Mouse (Mus musculus): ENCODE measurements around the gene Kif22.
"Not testable (repeated sequence)": the region's sequence is repeated elsewhere in the genome, so short reads cannot be mapped to it uniquely, and the experiment has no call there.

Gene Kif22

DNA sequence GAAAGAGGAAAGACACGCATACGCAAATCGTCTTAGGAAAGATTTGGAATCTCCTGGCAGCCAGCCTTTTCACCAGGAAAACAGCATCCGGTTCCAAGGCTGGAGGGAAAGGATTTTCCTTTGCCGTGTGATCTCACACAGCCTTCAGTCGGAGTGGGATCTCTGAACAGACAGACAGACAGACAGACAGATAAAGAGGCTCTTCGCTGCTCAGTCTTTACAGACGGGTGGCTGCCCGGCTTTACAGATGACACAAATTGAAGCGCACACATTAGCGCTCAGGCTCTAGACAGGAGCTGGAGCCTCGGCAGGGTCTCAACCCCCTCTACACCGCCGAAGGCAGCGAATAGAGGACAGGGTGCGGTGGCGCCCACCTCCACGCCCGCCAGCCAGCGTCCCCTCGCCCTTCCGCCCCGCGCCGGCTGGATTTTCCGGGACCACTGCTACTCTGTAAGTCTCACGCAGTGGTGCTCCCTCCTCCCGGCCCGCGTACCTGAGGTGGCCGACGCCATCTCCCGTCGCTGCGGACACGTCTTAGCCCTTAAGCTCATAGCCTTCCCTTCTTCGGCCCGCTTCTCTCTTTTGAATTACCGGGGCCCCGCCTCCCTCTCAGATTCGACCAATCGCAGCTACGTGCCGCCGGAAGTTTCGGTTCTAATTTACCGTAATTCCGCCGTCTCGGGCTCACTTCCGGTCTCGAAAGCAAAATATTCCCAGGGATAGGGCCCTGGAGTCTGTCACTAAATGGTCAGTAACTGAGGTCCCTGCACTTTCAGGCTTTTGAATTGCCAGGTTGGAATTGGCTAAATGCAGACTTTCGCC lies at the start of gene Kif22:
Gene Kif22, minus strand, starts transcription at position 621 of the 822 bp plus-strand sequence.
- peak; percentile 82 for DNase-seq

DNA sequence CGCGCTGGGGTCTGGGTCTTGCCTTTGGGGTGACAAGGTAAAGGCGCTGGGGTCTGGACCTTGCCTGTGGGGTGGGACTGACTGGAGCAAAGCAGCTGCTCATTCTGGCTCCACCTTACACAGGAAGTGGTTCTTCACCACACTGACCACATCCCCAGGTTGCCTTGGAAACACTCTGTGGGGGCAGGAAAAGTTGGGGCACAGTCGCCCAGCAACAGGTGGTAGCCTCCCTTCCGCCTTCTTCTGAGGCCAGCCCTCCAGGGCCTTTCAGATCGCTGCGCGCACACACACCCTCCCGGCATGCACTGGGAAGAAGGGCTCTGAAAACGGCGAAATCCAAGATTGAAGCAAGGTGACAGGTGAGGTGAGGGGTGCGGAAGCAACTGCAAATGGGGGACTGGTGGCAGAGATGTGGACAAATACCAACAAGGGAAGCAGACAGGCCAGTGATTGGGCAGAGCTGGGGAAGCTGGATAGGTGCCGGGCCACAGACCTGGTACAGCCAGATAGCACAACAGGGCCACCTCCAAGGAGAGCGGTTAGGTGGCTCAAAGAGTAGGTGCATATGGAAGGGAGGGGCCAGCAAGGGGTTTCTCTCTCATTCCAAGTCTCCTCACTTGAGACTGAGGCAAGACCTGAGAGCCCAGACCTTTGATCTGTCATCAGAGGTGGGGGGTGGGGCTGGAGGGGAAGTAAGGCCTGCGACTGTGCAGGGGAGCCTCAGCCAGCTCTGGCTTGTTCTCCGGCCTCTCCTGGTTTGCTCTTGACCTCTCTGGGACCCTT lies 49.0 kb upstream of the Kif22 start, which contains the start of gene AI467606:
Gene AI467606, plus strand, starts transcription at position 246 of the 783 bp plus-strand sequence.
- DNase-seq = peak; percentile 65

DNA sequence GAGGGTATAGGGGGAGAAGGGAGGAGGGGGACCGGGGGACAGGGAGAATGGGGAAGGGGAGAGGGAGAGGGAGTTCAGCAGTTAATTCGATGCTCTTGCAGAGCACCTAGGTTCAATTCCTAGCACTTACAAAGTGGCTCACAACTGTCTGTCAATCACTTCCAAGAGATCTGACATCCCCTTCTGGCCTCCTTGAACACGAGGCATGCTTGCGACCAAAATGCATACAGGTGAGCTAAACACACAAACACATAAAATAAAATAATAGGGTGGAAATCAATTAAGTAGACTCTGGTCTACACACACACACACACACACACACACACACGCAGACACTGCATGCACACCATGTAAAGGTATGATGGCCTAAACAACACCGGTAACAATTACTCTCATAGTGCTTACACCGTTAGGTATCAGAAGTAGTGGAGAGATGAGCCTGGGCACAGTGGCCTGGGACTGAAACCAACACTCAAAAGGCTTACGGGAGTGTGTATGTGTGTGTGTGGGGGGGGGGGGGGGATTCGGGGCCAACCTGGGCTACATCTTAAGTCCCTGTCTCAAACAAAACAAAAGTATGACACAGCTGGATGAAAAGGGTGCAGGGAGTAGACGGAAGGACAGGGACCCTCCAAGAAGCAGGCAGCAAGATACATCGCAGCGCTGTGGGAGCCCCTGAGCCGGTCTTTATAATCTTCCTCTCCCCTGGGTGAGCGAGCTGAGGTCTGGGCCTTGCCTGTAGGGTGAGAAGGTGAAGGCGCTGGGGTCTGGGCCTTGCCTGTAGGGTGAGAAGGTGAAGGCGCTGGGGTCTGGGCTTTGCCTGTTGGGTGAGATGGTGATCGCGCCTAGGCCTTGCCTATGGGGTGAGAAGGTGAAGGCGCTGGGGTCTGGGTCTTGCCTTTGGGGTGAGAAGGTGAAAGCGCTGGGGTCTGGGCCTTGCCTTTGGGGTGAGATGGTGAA lies 48.2 kb upstream of the Kif22 start:
- no peak for DNase-seq

DNA sequence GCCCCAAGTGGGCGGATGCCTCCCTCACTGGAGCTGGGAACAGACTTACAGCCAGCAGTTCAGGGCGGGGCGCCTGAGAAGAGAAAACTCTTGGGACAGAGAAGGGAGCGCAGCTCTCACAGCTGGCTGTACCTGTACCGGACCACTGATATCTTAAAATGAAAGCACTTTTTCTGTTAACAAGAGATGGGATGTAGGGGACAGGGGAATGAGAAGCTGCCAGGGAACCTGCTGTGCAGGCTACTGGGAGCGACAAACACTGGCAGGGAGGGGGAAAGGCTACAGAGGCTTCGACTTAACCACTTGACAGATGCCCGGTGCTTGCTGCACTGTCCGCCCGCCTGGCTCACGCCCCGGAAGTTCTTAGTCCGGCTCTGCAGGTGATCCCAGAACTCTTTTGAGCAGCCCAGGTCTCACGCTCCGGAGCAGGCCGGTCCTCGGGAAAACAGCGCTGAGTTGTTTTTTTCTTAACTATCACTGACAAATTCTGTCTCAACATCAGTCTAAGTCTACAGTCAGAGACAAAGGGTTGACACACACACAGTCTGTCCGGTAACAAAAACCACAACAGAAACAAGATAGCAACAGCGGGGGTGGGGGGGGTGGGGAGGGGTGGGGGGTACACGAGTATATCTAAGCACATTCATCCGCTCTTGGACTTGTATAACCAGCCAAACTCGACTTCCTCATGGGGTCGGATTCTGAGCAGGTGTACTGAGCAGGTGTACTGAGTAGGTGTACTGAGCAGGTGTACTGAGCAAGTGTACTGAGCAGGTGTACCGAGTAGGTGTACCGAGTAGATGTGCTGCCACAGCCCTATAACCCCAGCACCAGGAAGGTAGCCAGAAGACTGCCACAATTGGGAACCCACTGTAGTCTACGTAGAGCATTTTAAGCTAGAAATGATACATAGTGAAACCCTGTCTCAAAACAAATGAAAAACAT lies 46.9 kb upstream of the Kif22 start:
- DNase-seq = no peak

DNA sequence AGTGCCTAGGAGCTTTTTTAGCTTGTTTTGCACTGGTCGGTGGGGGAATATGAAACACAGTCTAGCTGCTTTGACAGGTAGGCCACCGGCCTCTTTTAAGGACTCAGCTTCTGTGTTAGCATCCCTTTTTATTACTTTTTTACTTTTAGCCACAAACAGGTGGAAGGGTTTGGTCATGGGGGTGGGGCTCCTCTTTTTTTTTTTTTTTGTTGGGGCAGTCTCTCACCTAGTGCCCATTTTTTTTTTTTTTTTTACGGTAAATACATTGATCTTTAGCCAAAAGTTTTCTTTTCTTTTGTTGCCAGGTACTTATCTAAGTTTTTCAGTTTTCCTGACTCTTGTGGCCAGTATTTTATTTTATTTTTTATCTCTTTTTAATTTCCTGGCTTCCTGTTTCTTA lies 45.8 kb upstream of the Kif22 start:
- DNase-seq = no peak

DNA sequence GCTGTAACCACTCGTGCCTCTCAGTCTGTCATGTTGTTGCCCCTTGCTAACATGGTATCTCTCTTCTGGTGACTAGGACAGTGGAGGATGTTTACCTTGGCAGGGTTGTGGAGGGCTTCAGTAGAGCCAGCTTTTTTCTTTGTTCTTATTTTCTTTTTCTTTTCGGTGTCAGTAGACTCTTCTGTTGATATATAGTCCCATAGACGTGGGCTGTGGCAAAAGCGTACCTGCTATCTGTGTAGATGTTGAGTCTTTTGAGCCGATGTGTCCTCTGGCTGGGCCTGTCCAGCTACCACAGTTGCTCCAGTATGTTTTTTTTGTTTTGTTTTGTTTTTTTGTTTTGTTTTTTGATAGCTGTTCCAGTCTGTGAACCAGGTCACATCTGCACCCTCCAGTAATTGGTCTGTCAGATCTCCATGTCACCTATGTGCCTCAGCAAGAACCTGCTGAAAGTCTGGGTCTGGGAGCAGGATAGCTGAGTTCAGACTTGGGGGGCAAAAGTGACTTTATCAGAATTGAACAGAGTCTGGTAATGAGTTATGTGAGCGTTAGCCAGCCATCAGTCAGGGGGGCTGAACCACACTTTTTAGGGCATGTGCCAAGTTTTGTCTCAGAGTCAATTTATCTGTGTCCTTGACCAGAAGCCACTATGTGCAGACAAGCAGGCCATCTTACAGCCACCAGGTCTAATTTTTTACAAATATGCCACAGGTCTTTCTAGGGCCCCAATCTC lies 45.2 kb upstream of the Kif22 start, which contains the start of gene Zg16:
Gene Zg16, minus strand, starts transcription at position 51 of the 733 bp plus-strand sequence.
- not testable (repeated sequence) for DNase-seq

DNA sequence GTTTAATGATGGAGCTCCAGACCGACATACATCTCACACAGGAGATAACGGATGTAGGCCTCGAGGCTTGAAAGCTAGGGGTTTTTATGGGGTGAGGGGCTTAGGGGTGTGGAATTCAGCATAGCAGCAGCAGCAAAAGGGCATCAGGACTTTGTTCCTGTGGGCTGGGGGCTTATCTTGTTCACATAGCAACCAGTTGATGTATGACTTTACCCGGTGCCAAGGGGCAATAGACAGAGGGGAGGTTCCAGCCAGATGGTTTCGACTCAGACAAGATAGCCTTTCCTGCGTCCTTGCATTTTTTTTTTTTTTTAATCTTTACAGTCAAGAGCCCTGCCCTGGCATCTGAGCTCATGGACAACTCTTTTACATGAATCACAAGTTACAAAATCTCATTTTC lies 43.5 kb upstream of the Kif22 start:
- DNase-seq = not testable (repeated sequence)

DNA sequence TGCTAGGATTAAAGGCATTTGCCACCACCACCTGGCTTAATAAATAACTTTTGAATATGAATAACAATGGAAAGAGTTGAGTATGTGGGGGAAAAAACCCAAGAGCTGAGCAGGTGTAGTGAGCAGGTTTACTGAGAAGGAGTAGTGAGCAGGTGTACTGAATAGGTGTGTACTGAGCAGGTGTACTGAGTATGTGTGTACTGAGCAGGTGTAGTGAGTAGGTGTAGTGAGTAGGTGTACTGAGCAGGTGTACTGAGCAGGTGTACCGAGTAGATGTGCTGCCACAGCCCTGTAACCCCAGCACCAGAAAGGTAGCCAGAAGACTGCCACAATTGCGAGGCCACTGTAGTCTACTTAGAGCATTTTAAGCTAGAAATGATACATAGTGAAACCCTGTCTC lies 42.5 kb upstream of the Kif22 start:
- no peak for DNase-seq

DNA sequence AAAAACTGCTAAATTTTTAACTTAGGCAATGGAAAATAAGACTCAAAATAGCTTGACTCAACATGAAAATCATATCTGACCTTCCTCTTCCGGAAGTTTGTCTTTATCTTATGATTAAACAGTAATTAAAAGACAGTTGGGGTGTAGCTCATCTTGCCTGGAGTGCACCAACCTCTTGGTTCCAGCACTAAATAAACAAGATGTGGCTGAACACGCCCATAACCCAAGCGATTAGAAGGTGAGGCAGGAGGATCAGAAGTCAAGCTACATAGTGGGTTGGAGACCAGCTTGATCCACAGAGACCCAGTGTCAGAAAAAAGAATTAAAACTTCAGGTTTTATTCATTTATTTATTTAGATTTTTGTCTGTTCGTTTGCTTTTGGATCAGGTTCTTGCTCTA lies 41.4 kb upstream of the Kif22 start:
- DNase-seq = no peak

DNA sequence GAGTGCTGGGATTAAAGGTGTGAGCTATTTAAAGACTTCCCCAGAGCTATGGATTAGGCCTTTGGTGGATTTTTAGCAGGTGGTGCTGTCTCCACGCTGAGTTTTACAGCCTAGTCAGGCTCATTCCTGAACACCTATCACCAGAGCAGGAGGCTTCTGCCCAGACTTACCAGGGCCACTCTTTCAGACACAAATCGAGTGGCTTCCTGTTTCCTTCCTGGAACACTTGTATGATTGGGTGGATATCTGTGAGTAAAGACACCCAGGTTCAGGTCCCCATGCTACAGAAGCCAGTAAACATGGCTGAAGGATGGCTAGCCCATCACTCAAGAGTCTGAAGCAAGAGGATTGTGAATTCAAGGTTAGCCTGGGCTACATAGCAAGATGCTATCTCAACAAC lies 40.7 kb upstream of the Kif22 start:
- no peak for DNase-seq

DNA sequence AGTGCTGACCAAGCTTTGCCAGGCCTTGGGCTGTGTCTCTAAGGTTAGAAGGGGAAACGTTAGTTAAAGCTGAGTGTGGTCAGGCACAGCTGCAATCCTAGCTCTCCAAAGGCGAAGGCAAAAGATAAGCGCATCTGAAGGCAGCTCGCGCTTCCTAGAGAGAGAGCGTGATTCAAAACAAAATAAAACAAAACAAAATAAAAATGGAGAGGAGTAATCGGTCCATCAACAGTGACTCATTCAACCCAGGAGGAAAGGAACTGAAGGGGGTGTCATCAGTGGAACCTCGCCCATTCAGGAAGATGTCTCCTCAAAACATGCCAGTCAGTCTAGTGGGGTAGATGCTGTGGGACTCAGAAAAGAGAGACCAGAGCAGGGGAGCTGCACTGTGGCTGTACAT lies 40.0 kb upstream of the Kif22 start:
- DNase-seq = no peak

DNA sequence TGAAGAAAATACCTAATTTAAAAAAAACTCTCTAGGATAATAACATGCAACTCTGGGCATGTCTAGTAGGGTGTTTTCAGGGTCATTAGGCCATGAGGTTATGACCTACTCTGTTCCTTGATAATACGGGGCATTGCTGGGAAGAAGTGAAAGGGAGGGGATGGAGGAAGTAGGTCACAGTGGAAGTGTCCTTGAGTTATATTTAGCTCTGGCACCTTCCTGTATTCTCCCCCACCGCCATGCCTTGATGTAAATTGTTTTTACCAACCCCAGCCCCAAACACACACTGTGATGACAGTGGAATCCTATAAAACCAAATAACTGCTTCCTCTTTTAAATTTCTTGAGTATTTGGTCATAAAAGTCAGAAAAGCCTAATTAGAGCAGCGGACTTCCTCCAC lies 37.8 kb upstream of the Kif22 start:
- DNase-seq = no peak

DNA sequence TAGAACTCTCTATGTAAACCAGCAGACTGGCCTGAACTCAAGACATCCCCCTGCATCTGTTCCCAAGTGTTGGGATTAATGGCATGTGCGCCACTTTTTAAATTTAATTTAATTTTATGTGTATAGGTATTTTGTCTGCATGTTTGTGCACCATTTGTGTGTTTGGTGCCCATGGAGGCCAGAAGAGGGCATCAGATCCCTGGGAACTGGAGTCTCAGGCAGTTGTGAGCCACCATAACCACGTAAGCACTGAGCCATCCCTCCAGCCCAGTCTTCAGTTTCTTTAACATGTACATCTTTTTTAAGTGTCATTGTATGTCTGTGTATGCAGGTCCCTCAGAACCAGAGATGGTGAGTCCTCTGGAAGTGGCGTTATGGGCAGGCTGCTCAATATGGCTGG lies 35.4 kb upstream of the Kif22 start:
- no peak for DNase-seq

DNA sequence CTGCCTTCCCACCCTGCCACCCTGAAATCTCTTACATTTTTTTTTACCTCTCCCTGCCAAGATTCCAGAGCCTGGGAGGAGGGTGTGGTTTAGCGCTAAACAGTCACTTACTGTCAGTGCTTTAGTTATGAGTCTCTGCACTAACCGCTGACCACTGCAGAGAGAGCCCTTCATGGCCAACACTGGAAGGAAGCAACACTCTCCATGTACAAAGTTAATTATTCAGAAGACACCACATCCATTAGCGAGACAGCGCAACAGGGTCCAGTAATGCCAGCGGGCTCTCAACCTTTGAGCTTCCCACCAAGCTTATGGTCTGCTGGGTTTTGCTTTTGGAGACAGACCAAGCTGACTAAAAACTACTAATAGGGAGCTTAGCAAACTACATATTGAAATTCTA lies 33.9 kb upstream of the Kif22 start:
- DNase-seq = no peak

DNA sequence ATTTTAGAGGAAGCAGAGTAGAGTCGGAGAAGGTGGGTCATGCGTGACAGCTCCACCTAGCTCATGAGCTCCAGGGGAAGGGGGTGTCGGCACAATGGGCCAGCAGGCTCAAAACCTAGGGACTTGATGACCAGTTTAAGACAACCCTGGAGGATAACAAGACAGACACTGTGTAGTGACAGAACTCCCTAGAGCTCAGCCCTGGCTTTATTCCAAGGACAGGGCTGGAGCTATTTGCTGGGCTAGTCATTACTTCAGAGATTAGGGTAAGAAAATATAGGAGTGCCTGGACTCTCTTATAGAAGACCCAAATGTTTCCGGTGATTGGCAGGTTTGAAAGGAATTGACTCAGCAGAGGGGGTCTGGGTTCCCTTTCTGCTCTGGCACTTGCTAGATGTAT lies 30.9 kb upstream of the Kif22 start:
- DNase-seq = no peak

DNA sequence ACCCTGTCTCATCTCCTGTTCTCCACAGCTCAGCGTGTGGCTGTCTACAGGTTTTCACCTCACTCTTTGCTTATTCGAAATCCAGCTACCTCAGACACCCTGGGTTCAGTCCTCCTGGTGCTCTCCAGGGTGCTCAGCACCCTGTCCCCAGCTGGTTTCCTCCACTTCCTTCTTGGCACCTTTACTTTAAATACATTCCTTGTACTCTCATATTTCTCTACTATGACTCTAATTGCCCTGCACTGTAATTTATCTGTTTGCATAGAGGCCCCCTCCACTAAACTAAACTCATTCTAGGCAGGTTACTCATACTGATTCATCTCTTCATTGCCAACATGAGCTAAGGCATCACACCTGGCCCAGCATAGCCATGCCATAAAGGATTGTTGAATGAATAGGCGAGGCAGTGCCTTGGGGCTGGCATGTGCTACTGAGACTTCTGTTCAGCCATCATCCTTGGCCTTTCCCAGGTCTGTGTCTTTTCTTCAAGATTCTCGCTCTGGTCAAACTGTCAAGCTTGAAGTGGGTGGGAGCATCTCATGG lies 28.7 kb upstream of the Kif22 start:
- DNase-seq = no peak

DNA sequence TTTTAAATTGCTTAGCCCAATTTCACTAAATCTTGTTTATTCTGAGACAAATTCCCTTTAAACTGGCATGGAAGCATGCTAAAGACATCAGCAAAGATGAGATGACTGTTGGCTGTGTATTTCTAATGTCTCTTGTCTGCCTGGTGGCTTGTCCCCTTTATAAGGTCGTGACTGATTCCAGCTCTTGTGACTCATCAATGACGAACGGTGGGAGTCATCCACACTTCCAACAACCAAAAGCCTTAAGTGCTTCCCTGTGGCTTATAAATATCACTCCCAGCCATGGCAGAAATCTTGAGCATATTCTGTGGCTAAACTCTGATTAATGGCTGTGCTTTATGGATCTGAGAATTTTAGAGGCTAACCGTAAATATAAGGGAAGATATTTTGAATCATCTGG lies 24.0 kb upstream of the Kif22 start:
- DNase-seq = no peak

DNA sequence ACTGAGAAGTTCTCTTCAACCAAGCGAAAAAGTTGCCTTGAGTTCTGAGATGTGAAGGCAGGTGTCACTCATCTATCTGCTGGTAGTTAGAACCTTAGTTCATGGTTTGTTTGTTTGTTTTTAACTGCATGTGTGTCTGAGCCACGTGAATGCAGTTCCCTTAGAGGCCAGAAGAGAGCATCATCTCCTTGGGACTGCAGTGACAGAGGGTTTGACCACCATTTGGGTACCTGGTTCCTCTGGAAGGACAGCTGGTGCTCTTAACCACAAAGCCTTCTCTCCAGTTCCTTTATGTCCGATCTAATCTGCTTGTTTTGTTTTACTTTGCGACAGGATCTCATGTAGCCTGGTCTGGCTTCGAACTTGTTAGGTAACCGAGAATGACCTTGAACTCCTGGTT lies 23.3 kb upstream of the Kif22 start:
- no peak for DNase-seq

DNA sequence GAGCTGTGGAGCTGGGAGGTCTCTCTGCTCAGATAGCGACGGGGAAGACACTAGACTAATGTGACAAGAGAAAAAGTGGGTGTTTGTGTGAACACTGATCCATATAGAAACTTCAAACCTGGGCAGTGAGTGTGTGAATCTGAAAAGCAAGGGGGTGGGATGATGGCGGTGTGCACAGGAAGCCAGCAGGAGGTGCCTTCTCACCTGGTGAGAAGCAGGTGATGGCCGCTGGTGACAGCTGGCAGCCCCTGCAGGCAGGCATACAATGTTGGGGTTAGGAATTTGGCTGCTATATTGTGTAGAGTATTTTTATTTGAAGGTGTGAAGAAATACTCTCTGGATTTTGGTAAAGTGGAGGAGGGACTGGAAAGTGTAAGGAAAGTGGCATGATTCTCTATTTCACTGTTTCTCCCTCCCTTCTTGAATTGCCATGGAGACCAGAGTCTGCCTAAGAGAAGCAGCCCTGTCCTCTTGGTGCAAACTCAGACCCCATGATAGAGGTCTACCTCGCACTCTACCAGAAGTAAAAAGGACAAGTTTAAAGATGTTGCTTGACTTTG lies 12.8 kb upstream of the Kif22 start:
- DNase-seq = no peak

DNA sequence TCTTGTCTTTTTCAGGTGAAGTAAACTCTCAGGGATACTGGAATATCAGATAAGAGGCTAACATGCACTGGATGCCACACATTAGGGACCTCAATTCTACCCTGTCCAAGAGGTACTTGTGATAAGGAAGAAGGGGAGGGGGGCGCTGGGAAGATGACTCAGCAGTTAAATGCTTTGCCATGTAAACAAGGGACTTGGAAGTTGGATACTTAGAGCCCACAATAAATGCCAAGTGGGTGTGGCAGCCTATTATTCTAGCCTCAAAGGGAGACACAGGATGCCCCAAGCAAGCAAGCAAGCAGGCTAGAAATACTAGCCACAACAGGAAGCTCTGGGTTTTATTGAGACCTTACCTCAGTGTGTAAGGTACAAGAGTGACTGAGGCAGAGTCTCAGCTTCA lies 11.0 kb downstream of the Kif22 start:
- DNase-seq = no peak

All from layer of hippocampus, adult 9-11 months (tissue).